Mouse (Mus musculus) T-cell, adult 2 months (primary cell): ENCODE measurements around the gene Olfr911-ps1.

ENCODE experiments used
- DNase-seq: peaks from one replicate; pipeline ENCODE4 v3.0.0; 2022; ENCODE audit warnings: low spot score

Olfr911-ps1 gene

DNA sequence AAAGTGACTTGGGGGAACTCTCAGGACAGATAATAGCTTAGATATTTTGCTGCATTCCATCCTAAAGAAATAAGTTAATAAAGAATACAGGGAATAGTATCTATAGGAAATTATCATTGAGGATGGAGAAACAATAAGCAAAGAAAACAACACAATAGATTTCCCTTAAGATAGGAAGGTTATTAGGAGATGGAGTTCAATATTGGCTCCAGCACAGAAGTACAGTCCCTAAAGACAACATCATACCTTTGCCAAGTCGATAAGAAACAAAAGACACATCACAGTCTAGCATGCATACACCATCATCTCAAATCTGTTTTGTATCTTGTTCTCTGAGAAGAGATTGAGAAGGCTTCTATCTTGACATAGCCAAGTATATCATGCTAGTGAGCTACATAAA is at the start of gene Olfr911-ps1:
Gene Olfr911-ps1, plus strand, starts transcription at position 301 of the 400 bp plus-strand sequence.
- DNase-seq: no peak

DNA sequence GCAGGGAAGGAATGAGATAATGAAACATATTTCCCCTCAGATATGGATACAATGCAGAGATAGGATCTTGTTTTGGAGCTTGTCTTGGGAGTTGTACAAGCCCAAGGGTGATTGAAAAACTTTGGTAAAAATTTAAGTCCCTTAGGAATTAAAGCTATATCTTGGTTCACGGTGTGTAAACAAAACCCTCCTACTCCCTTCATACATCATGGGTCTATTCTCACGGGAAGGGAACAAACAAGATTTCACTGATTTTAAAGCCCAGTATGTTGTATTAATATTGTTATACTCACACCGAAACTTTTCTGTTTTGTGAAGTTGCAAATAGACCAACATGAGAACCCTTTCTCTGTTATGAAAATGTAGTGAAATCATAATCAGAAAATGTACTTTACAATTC is 34.6 kb upstream of the Olfr911-ps1 start, which contains the start of gene Olfr906:
Gene Olfr906, plus strand, starts transcription at position 301 of the 400 bp plus-strand sequence.
- DNase-seq: no peak

DNA sequence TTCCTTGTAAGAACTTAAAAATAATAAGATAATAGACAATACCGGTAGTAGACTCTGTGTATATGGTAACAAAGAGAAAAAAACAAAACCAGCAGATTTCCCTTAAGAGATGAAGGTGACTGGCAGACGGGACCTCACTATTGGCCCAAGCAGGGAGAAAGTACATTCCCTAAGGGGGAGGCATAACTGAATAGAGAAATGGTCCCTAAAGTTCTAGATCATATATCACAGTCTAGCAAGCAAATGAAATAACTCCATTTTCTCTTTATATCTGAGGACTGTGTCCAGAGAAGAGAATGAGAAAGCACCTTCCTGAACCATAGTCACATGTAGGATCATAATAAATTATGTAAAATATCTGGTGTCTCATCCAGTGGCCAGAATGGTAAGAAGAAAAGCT is 25.9 kb upstream of the Olfr911-ps1 start, which contains the start of gene Olfr907:
Gene Olfr907, plus strand, starts transcription at position 301 of the 400 bp plus-strand sequence.
- no peak for DNase-seq

DNA sequence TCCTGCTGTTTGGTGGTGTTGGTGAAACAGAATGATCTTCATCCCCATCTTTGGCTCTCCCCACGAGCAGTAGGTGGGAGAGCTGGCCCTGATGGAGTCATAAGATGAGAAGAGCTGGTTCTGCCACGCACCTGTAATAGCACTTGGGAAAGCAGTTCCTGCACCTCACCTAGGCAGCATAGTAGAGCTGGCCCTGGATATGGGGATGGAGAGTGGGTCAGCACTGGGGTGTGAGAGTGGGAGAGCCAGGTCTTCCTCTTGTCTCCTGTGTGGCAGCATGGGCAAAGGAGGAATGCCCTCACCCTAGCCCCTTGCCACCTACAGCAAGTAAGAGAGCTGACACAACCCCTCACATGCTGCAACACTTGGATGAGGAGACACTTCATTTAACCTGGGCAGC is 9.0 kb upstream of the Olfr911-ps1 start:
- no peak for DNase-seq

DNA sequence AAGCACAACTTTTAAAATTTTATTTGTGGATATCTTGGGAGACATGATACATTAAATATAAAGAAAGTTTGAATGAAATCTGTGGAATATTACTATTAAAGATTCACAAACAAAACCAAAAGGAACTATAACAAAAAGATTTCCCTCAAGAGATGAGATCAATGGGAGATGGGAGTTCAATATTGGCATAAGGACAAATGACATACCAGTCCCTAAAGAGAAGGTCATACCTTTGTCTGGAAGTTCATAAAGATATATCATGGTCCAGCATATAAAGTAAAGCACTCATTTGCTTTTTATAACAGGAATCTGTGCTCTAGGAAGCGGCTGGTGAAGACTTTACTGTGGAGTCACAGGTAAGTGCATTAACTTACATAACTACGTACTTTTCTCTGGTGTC is 16.2 kb downstream of the Olfr911-ps1 start, which contains the start of gene Olfr910:
Gene Olfr910, plus strand, starts transcription at position 301 of the 400 bp plus-strand sequence.
- no peak for DNase-seq
